Mouse (Mus musculus) spleen, postnatal 14 days (tissue): ENCODE measurements around the gene Mex3d.

Experiments used
- DNase-seq, 2 experiments: peaks; one replicate each; pipeline ENCODE4 v3.0.0; 2021 to 2022; ENCODE audit warnings: low spot score in 2 of 2

The Mex3d gene

GRCm38 (mm10) chr10:80412656-80413541 lies 25.4 kb upstream of the Mex3d start:
- DNase-seq = no peak

DNA sequence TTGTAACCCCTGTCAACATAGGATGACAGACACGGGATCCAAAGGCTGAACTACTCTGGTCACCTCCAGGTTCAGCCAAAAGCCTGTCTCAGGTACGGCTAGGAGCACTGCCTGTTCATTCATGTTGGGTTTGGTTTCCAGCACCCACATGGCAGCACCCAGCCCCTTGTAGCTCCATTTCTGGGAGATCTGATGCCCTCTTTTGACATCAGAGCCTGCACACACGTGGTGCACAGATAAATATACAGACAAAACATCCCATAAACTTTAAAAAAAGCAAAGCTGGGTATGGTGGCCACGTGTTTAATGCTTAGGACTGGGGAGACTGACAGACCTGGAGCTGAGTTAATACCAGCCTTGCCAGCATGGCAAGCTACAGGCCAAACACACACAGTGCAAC lies 20.5 kb upstream of the Mex3d start:
- no peak for DNase-seq

- peak; percentile 81 to 87 for DNase-seq
Measured at GRCm38 (mm10) chr10:80406684-80407501, 19.4 kb upstream of the Mex3d start, which contains the start of gene Uqcr11. Uqcr11 (minus strand) TSS chr10:80406830.

DNA sequence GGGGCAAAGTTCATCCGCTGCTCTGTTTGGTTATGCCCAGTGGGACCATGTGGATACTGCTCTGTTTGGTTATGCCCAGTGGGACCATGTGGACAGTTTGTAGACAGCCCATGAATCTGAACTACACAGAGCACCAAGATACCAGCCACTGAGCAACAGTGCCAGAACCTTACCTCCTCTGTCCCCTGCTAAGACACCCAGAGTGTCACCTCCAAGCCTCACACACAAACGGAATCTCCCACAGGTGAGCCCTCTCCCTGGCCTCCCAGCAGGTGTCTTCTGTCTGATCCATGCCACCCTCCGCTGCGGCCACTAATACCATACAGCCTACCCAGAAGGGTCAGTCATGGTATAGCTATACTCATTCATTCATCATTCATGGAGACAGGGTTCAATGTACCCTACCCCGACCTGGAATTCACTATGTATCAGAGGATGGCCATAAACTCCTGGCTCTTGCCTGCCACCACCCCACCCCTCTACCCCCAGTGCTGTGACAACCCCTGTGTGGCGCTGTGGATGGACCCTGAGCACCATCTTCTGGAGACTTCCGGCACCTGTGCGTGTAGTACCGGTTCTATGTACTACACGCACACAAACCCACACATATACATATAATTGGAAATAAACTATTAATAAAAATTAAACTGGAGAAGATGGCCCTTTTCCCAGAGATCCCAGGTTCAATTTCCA lies 18.2 kb upstream of the Mex3d start:
- no peak for DNase-seq

DNA sequence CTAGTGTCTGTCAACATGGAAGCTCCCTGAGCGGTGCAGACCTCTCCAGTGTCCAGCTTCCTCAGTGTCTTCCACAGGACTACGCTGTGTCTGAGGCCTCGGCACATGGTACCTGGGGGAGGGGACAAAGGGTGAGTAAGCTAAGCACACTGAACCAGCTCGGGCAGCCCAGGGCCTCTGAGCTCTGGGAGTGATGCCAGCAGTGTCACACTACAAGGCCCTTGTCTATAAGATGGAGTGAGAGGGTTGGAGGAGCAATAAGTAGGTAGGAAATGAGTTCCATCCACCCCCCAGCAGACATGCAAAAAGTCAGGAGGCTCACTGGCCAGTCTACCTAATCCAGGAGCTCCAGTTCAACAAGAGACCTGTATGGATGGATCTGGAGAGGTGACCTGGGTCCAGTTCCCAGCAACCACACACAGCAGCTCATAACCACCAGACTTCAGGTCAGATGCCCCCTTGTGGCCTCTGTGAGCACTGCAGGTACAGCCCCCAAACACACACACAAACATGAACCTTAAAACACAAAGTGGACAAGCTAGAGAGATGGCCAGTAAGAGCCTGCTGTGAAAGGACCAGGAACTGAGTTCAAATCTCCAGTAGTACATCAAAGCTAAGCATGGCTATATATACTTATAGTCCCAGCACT lies 15.7 kb upstream of the Mex3d start:
- no peak for DNase-seq

- no peak for DNase-seq
Measured at GRCm38 (mm10) chr10:80400704-80401161, 13.3 kb upstream of the Mex3d start.

- no peak for DNase-seq
Measured at GRCm38 (mm10) chr10:80399973-80400703, 12.7 kb upstream of the Mex3d start.

- peak; percentile 98 for DNase-seq
Measured at GRCm38 (mm10) chr10:80399191-80399972, 11.9 kb upstream of the Mex3d start, which contains the start of gene Mbd3. Mbd3 (minus strand) TSS chr10:80399550.

DNA sequence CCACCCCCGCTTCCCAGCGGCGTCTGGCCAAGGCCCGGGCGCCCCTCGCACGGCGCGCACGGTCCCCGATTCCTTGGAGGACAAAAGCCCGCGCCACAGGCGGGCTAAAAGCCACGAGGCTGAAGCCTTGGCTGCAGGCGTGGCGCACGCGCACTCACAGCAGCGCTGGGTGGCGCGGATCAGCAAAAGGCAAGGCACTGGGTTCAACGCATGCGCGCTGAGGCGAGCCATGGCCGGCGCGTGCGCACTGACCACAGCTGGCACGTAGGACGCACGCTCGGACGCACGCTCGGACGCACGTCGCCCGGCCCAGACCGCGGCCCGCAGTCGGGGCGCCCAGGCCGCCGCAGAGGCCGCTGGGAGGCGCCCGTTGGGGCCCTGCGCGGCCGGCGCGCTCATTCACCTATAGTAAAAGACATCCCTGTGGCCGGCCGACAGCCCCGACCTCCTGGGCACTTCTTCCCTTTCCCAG lies 11.3 kb upstream of the Mex3d start:
- peak; percentile 97 to 98 for DNase-seq

GRCm38 (mm10) chr10:80398174-80398535 lies 10.7 kb upstream of the Mex3d start:
- DNase-seq = no peak

DNA sequence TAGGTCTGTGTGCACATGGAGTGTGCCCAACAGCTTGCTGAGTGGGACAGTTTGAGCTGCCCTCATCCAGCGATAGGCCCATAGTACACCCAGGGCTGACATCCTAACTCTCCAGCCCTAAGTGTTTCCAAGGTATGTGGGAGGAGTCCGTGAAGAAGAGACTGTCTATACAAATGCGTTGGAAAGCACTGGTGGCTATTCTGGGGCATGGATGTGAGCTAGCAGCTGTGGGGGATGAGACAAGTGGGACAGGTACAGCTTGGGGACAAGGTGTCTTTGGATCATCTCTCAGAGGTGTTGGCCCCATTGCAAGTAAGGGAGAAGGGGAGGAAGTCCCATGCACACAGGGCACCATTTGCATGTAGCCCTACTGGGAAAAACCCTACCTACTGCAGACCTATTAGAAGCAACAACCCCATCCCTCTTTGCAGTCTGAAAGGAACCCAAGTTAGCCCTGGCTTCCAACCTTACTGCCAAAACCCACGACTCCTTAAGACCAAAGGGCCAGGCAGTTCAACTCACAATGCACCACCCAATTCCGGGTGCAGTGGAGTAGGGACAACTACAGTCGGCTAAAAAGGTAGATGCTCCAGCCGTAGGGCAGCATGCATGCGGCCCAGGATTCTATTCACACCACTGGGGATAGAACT lies 10.2 kb upstream of the Mex3d start:
- no peak for DNase-seq

DNA sequence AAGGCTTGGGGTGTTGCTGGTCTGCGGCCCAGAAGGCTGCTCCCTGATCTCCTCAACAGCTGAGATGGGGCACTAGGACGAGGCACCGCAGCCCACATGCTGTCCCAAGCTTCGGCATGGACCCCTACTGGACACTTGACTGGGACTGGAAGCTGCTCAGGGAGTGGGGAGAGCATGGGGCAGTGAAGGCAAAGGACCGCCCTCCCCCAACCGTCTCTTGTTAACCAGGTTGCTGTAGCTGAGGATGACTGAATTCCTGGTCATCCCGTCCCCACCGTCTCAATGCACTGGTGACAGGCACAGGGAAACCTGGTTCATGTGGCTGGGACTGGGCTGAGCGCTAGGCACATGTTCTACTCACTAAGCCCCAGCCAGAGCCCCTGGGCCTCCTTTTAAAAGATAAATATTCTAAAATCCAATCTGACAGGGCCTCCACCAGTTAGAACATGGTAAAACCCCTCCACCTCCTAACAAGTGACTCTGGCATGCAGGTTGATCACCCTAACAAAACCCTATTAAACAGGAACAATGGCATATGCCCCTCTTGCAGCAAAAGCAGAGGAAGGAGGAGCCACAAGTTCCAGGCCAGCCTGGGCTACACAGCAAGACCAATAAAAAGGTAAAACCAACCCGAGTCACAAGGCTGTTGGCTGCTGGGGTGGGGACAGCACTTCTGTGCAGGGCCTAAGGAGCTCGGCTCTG lies 9.5 kb upstream of the Mex3d start:
- no peak for DNase-seq

- DNase-seq = no peak
Measured at GRCm38 (mm10) chr10:80395025-80395627, 7.7 kb upstream of the Mex3d start.

DNA sequence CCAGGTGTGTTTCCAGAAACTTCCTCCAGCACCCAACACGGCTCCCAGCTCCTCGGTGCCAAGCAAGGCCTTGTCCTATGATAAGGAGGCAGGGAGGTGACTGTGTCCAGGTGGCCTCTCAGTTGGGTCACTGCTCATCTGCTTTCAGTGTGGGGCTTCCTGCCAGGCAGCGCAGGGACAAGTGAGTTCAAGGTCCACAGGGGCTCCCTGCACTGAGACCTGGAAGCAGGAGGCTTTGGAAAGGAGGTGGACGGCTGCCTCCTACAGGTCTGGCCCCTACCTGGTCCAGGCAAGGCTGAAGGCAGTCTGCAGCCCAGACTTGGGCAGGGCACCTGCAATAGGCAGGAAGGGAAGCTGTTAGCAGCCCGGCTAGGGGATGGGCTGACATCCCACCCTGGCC lies 5.2 kb upstream of the Mex3d start:
- DNase-seq = no peak

- no peak for DNase-seq
Measured at GRCm38 (mm10) chr10:80390697-80391096, 3.2 kb upstream of the Mex3d start.

GRCm38 (mm10) chr10:80389185-80389708 lies 1.8 kb upstream of the Mex3d start:
- DNase-seq = no peak

- no peak for DNase-seq
Measured at GRCm38 (mm10) chr10:80388731-80389130, 1.3 kb upstream of the Mex3d start.
